Mouse (Mus musculus): Measurements from ENCODE around the gene Rnf150.
A peak's percentile ranks its signal among the peaks of the same experiment; 100 is the strongest.

Gene Rnf150

GRCm38 (mm10) chr8:82943223-82944006 lies 80.3 kb downstream of the Rnf150 start:
- DNase-seq, result no peak

- DNase-seq, result no peak
These were observed 82.7 kb downstream of the Rnf150 start for GRCm38 (mm10) chr8:82945867-82946266.

- DNase-seq, result no peak
These were observed 83.5 kb downstream of the Rnf150 start for GRCm38 (mm10) chr8:82946658-82947057.

GRCm38 (mm10) chr8:82955162-82955754 lies 92.1 kb downstream of the Rnf150 start:
- DNase-seq, result no peak

- DNase-seq, result no peak
These were observed 96.3 kb downstream of the Rnf150 start for GRCm38 (mm10) chr8:82959491-82959890.

- no peak for DNase-seq
These were observed 96.9 kb downstream of the Rnf150 start for GRCm38 (mm10) chr8:82959980-82960610.

- no peak for DNase-seq
These were observed 101.4 kb downstream of the Rnf150 start for GRCm38 (mm10) chr8:82964537-82964936.

- DNase-seq, result peak; percentile 12 to 31
These were observed 104.9 kb downstream of the Rnf150 start for GRCm38 (mm10) chr8:82967879-82968678.

- DNase-seq, result peak in 1 of 2 experiments; percentile 28
These were observed 106.8 kb downstream of the Rnf150 start for GRCm38 (mm10) chr8:82969967-82970366.

GRCm38 (mm10) chr8:82972812-82973211 lies 109.7 kb downstream of the Rnf150 start:
- no peak for DNase-seq

- DNase-seq, result no peak
These were observed 110.2 kb downstream of the Rnf150 start for GRCm38 (mm10) chr8:82973331-82973730.

GRCm38 (mm10) chr8:82981244-82981855 lies 118.2 kb downstream of the Rnf150 start:
- no peak for DNase-seq

GRCm38 (mm10) chr8:82982873-82983272 lies 119.7 kb downstream of the Rnf150 start:
- DNase-seq, result no peak

GRCm38 (mm10) chr8:82983301-82983700 lies 120.1 kb downstream of the Rnf150 start:
- peak in 1 of 2 experiments; percentile 36 for DNase-seq

GRCm38 (mm10) chr8:82992093-82992492 lies 128.9 kb downstream of the Rnf150 start:
- DNase-seq, result no peak

- no peak for DNase-seq
These were observed 132.7 kb downstream of the Rnf150 start for GRCm38 (mm10) chr8:82995727-82996438.

- no peak for DNase-seq
These were observed 133.7 kb downstream of the Rnf150 start for GRCm38 (mm10) chr8:82996843-82997242.

GRCm38 (mm10) chr8:82998778-82999177 lies 135.6 kb downstream of the Rnf150 start:
- no peak for DNase-seq

GRCm38 (mm10) chr8:83003187-83003586 lies 140.0 kb downstream of the Rnf150 start:
- DNase-seq, result no peak

GRCm38 (mm10) chr8:83009481-83009880 lies 146.3 kb downstream of the Rnf150 start:
- DNase-seq, result no peak

- DNase-seq, result no peak
These were observed 148.1 kb downstream of the Rnf150 start for GRCm38 (mm10) chr8:83011286-83011685.

- no peak for DNase-seq
These were observed 148.6 kb downstream of the Rnf150 start for GRCm38 (mm10) chr8:83011758-83012157.

Data from lung, postnatal 4 days (tissue).